Mouse (Mus musculus) heart, adult 18-20 months (tissue): Measurements from ENCODE around the gene Cldn5. TPM values are rescaled to one million over a fixed set of nuclear protein-coding genes. Genes with fewer than 3 reads are reported as not detected.

Experiments
- DNase-seq, 2 experiments: peaks; one replicate each; pipeline ENCODE4 v3.0.0; 2021 to 2022; ENCODE audit warnings: mixed read lengths in 1 of 2
- total RNA-seq, 2 experiments: library from RNA; stranded (reverse); gene quantifications; 2 replicates each; pipeline ENCODE4 v1.2.3; 2021

Cldn5 gene
- total RNA-seq, 2 experiments from 2014 or later = 15.4 to 22.7 TPM

DNA sequence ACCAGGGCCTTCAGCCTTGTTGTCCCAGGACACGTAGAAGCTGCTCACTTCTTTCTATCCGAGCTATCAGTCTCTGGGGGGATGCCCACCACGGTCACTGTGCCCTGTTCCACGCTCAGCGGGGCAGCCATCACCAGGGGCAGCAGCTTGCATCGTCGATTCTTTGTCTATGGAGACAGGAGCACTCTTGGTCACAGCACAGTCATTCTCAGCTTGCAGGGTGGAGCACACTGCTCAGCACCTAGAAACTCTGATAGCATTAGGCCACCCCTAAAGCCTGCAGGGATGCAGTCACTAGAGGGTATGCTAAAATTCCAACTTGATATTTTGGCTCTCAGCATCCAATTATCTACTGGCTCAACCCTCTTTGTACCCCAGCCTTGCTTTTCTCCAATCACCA lies 8.4 kb downstream of the Cldn5 start:
- DNase-seq = no peak

DNA sequence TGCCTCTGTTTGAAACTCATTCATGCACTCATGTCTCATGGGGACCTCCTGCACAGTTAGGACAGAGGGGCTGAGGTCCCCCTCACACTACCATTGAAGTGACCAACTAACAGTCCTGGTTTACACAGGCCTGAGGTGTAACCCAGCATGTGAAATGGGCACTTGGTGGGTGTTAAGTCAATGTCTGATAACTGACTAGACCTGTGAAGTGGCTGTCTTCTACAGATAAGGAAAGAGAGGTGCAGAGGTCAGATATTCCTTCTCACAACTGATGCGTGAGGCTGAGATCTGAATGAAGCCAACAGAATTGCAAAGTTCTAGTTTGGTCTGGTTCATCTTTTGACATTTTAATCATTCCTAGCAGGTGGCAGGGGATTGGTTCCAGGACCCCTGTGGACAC lies 8.8 kb downstream of the Cldn5 start:
- no peak for DNase-seq

DNA sequence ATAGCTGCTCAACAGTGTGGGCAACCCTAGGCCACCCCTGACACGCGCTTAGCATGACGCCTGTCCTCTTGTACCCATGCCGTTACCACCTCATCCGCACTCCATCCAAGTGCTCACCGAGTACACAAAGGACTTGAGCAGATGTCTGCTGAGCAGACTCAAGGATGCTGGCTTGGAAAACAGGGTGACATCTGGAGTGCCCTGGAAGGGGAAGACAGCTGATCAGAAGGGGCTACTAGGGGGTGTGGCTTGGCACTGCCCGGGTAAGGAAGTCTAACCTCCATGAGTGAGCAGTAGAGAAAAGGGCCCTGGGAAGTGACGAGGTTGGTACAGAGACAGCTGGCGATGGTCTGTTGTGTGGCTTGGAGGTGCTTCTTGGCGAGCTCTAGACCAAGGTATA lies 10.0 kb downstream of the Cldn5 start:
- no peak for DNase-seq

DNA sequence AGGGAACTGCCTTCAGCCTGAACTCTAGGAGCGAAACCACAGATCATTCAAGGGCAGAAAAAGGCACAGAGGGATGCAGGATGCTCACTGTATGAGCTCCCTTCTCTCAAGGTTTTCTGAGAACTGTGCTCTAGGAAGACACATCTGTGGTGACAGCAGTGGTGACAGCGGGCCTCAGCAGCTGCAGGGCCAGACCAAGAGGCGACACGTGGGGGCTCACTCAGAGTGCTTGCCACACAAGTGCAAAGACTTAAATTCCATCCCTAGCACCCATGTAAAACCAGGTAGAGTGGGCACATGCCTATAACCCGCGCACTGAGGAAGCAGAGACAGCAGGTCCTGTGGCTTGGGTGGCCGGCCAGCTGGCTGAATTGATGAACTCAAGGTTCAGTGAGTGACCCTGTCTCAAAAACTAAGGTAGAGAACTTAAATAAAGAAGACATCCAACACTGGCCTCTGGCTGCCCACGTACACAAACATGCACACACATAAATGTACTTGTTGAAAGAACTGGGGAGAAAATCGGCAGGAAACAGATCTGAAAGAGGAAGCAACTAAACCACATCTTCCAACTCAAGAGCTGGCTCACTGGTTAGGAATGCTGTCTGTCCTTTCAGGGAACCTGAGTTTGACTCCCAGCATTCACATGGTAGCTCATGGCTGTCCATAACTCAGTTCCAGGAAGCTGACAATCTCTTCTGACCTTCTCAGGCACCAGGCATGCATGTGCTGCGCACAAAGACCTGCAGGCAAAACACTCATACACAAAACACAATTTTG lies 12.2 kb downstream of the Cldn5 start:
- peak in 1 of 2 experiments; percentile 6 for DNase-seq

DNA sequence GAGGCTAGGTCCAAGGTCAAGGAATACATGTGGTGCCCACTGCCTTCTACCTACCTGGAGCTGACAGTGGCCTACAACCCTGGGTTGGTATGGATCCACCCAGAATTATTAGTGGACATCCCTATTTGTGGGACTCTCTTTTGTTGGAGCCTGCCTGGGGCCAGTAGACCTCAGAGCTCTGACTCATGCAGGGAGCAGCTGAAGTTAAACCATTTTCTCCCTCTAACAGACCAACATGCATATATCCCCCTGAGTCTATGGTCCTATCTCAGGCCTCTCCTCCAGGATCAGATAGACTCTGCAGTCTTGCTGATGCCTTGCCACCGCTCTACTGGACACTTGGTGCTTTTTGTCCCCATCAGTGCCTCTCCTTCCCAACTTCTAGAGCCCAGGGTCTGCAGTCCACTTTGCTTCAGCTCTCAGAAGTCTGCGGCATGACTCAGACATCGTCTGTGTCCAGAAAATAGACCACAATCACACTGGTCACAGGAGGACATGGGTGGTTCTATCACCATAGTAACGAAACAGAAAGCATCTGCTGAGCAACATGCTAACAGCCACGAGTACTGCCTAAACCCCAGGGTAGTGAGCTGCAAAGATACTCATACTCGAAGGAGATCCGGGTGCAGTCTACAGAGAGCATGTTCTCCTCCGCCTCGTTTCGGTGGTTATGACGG lies 18.7 kb downstream of the Cldn5 start:
- peak in 1 of 2 experiments; percentile 8 for DNase-seq

DNA sequence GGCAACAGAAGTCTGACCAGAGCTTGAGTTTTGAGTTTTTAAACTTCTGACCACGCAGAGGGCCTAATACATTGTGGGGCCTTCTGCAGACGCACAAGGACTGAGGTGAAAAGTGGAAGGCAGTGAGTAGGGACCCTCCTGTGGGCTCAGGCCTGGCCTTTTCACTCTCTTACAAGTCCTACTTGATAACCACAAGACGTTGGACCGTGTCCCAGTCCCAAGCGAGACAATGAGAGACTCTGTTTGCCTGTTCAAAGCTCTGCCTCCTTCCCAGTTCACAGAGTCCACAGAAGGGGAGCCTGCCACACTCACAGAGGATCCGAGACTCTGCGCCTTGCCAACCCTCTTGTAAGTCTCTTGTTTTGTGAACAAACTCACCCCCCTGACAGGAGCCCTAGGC lies 20.0 kb downstream of the Cldn5 start:
- DNase-seq = no peak

DNA sequence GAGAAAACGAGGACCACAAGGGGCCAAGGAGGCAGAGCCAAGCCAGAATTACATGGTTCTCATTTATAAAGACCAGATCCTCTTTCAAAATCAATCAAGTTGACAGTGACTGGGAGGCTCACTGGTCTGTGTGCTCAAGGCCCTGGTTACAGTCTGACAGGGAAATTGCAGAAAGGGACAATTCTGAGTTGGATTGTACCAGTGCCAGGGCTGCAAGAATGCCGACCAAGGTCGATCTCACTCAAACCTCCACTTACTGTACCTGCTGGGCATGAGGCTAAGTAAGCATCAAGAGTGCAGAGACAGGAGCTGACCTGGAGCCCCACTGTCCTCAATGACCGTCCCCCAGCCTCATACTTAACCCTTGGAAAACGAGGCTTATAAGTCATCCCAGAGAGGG lies 21.5 kb downstream of the Cldn5 start:
- DNase-seq = no peak

DNA sequence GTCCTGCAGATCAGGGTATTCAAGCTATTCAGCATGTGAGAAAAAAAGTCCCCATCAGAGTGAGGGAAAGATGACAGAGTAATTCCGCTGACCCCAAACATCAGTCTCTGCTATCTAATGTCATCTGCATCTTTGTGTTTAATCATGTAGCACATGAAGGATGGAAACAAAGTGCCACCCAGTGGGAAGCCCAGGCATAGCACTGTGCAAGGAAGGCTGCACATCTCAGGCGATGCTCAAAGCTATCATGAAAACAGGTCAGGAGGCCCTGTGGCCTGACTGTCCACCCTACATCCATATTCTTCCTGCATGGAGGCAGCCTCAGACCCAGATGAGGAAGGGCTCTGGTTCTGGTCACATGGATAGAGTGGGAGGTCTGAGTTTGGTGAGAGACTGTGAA lies 22.2 kb downstream of the Cldn5 start:
- peak; percentile 39 to 70 for DNase-seq

DNA sequence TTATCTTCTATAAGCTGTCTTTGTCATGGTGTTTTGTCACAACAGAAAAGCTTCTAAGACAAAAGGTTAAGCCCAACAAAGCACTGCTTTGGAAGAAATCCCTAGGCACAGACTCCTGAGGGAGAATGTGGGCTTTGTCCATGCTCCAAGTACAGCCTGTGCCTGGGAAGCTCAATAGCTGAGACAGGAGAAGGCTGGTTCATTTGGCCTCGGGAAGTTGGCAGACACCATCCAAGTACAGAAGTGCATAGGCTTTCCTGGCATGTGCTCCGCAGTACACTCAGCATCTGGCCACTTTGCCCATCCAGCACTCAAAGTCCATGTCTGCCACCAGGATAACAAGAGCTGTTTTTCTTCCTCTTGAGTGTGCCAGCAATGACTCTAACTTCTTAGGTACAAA lies 29.1 kb downstream of the Cldn5 start:
- DNase-seq = peak in 1 of 2 experiments; percentile 12

DNA sequence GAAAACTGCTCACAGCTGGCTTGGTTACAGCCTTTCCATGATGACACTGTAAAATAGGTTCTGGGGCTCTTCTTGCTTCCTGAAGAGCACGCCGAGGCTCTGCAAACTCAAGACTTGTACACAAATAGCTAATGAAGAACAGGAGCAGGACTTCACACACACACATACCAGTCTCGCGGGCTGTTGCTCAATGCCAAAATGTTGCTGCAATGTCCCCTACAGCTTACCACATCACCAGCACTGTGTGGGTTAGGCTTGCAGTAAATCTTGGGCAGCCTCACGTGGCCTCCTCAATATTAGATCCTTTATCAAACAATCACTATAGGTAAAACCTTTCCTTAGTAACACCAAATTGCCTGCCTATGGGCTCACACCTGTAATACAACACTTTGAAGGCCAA lies 32.4 kb downstream of the Cldn5 start:
- DNase-seq = no peak

DNA sequence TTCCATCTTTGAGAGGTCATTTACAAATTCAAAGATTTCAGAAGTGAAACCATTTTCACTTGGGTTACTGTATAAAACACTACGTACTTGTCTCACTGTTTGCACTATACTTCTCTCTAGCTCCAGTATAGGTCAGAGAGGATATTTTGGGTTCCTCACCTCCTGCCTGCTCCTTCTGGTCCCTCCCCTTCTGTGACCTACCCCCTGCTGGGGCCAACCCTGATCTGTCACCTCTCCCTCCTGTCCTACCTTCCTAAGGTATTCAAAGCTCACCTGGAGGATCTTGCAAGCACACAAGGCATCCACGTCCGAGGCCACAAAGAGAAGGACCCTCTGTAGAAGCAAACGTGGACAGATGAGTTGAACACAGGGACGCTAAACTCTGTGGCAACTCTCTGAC lies 34.4 kb downstream of the Cldn5 start:
- peak in 1 of 2 experiments; percentile 6 for DNase-seq

DNA sequence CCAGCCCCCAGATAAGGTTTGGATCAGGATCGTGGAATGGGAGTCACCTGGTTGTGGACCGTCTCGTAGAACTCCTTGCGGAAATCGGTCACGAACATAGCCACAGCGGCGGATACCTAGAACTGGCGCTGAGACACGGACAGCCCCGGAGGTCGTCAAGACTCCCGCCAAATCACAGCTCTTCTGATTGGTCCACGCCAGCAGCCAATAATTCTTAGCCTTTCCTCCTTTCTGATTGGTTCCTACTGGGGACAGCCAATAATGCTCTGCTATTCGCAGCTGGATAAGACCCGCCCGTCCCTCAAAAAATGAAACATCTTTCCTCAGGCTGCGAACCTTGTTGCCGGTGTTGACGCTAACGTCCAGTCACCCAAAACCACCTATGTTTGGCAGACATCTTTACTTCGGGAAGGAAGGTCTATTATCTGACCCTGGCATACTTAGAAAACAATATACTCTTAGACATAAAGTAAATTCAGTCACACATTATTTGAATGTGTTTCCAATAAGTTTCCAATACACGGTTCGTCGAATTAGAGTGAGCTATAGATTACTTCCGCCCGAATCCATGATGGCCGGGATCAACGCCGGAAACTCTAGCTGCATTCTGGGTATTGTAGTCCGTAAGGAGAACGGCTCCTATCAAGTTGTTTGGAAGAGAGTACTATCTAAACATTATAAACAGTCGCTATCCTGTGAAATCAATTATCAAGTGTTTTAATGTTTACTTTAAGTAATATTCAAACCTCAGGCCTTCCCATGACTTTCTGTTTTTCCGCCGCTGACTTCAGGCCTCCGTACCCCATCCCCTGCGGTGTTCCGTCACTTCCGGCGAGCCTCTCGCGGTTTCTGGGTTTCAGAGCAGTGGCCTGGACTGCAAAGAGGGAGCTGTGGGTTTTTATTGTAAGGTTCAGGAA lies 35.1 kb downstream of the Cldn5 start, which contains the start of the genes Ufd1 and Cdc45:
Gene Ufd1 (plus strand): TSS at position 312 of the 917 bp plus-strand sequence.
Gene Cdc45 (minus strand): TSS at position 520 of the 917 bp plus-strand sequence.
- peak; percentile 94 to 96 for DNase-seq

DNA sequence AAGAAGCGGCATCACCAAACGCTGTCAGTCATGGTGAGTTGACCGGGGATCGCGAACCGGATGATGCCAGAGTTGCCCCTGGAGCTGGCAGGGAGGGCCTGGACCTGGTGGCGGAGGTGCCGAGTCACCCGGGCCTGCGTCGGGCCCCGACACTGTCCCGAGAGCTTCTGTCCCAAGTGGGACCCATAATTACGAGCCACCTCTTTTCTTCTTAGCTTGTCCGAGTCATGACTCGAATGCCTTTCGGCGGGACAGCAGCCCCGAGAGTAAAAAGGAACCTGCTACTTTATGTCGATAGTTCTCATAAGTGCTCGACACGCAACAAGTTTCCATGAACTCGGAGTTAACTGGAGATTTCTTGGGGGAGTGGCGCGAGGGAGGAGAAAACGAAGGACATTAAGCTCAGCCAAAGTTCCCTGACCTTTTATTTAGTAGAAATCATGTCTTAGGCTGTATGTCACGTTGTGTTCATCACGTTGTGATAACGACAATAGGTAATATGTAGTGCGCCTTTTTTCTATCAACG lies 35.8 kb downstream of the Cldn5 start:
- no peak for DNase-seq

DNA sequence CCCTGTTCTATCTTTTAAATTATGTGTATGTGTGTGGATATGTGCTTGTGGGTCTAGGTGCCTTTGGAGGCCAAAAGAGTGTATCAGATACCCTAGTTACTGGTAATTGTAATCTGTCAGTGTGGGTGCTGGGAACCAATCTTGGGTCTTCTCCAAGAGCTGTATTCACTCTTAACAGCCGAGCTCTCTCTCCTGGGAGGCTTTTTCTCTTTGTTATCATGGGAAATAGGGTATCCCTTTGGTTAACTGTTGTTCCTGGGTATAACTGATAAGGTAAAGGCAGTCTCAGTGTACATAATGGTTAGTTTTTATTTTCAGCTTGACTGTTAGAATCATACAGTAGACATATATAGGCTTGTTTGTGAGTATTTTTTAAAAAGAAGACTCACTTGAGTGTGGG lies 45.7 kb downstream of the Cldn5 start:
- no peak for DNase-seq

DNA sequence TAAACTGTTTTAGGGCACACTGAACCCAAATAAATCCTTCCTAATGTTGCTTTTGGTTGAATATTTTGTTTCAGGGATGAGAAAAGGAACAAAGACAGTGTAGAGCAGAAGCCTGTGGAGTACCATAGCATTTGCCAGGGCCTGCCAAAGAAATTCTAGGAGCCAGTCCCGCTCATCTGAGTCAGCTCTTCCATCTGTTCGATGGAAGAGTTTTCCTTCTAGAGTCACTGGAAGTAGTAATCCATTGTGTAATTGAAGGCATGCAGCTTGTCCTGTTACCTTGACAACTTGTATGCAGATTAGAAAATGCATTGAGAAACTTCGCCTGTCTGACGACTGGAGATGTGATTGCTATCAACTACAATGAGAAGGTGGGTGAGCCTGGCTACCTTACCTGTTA lies 46.3 kb downstream of the Cldn5 start:
- DNase-seq = no peak

Other genes with a start within 250 kb of the Cldn5 start
- gene Tbx1, start 186.2 kb upstream of the Cldn5 start, total RNA-seq = 1 to 10 TPM; 1.1 to 1.3 TPM
- gene Gp1bb, start 154.4 kb upstream of the Cldn5 start, total RNA-seq = under 1 TPM; 0.27 to 0.67 TPM
- 1 to 10 TPM in 1 of 2 experiments, under 1 TPM in 1; 0.15 to 1.1 TPM for gene Gm49601, start 150.4 kb upstream of the Cldn5 start, total RNA-seq
- 1 to 10 TPM; 3.9 to 4.1 TPM for gene Sept5, start 146.9 kb upstream of the Cldn5 start, total RNA-seq
- gene Ufd1, start 34.9 kb downstream of the Cldn5 start, total RNA-seq = 10 to 100 TPM; 52.6 to 55.1 TPM
- 1 to 10 TPM; 2.1 to 3.2 TPM for gene Cdc45, start 35.1 kb downstream of the Cldn5 start, total RNA-seq
- gene 2510002D24Rik, start 59.7 kb downstream of the Cldn5 start, total RNA-seq = 10 to 100 TPM; 26.0 to 30.1 TPM
- 1 to 10 TPM in 1 of 2 experiments, not detected in 1; 1.9 TPM for gene Gm28539, start 59.7 kb downstream of the Cldn5 start, total RNA-seq
- 10 to 100 TPM; 52.3 to 53.0 TPM for gene Mrpl40, start 100.0 kb downstream of the Cldn5 start, total RNA-seq
- 10 to 100 TPM; 19.2 to 21.6 TPM for gene Hira, start 100.2 kb downstream of the Cldn5 start, total RNA-seq